Mouse (Mus musculus): ENCODE measurements around the gene Zc3hav1. TPM values are rescaled to one million over a fixed set of nuclear protein-coding genes. Genes with fewer than 3 reads are reported as not detected.

Zc3hav1 gene
- total RNA-seq, 4 experiments from 2014 or later: 13.8 to 15.5 (median 14.6) TPM

DNA sequence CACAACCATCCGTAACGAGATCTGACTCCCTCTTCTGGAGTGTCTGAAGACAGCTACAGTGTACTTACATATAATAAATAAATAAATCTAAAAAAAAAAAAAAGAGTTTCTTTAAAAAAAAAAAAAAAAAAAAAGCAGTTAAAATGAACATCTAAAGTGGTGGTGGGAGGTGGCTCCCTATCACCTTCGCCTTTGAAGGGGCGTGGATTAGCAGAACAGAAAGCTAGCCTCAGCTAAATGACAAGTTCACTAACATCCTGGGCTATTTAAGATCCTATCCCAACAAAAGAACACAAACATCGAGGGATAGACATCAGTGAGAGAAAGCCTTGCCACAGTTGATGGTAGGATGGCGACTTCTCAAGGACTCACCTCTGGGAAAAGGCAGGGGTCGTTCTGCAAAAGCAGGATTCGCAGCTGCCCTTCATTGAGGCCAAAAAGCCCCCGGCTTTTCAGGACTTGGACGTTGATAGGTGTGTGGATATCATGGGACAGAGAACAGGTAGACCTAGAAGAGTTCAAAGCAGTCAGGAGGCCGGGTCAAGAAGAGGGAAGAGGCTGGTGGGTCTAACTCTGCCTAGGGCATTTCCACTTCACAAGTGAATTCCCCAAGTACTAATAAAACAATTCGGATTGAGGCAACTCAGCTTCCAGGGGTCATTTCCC is 56.7 kb downstream of the Zc3hav1 start:
- DNase-seq (ENCODE audit: low spot score): no peak

DNA sequence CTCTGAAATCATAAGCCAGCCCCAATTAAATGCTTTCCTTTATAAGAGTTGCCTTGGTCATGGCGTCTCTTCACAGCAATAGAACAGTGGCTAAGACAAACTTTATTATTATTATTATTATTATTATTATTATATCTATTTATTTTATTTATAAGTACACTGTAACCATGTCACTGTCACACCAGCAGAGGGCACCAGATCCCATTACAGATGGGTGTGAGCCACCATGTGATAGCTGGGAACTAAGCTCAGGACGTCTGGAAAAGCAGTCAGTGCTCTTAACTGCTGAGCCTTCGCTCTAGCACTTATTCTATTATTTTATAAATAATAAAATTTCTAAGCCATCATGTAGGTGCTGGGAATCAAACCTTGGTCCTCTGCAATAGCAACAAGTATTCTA is 60.7 kb downstream of the Zc3hav1 start:
- no peak for DNase-seq (ENCODE audit: low spot score)

DNA sequence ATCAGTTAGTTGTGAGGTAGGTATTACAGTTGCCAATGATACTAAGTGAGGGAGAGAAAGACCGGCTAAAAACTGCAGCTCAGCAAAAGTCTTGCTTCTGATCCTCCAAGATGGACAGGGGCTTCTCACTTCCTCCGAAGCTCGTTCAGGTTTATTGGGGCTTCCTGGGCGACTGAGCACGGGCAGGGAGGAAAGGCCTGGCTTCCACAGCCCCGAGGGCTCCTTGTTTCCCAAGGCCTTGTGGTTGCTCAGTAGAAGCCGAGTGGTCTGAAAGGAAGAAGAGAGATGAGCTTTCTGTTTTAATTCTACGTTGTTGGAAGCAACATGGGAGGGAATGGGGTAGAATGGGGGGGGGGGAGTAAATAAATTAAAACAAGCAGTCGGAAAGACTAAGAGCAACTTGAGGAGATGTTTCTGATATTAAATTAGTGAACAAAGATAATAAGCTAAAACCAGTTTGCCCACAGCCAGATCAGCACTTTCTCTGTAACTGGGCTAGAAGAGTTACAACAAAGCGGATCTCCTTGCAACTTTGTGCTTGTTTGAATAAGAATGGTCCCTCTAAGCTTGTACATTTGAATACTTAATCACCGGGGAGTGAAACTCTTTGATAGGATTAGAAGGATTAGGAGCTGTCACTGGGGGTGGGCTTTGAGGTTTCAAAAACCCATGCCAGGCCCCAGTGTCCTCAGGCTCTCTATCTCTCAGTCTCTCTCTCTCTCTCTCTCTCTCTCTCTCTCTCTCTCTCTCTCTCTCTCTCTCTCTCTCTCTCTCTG is 61.3 kb downstream of the Zc3hav1 start:
- no peak for DNase-seq (ENCODE audit: low spot score)

DNA sequence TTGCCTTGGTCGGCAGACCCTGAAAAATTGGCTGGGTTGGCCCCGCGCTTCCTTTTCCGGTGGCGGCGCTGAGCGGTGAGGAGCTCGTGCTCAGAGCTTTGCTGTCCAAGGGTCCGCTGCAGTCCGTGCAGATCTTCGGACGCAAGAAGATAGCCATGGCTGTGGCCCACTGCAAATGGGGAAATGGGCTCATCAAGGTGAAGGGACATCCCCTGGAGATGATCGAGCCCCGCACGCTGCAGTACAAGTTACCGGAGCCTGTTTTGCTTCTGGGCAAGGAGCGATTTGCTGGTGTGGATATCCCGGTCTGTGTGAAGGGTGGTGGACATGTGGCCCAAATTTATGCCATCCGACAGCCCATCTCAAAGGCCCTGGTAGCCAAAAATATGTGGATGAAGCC is 70.0 kb downstream of the Zc3hav1 start:
- DNase-seq (ENCODE audit: low spot score): no peak

DNA sequence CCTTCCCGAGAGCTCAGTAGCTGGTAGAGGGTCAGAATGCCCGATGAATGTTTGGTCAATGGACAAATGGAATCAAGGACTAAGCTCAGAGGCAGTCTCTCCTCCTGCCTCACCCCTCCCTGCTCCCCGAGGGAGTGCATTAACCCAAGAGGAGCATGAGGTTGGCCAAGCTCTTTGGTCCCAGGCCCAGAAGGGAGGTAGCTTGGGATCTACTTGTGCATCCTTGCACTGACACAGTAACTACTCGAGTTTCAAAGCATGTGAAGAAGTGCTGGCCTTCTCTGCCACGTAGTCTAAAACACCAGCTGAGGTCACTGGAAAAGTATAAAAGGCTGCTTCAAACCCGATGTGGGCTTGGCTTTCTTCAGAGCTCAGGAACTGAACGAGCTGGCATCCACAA is 89.9 kb downstream of the Zc3hav1 start:
- no peak for DNase-seq (ENCODE audit: low spot score)

DNA sequence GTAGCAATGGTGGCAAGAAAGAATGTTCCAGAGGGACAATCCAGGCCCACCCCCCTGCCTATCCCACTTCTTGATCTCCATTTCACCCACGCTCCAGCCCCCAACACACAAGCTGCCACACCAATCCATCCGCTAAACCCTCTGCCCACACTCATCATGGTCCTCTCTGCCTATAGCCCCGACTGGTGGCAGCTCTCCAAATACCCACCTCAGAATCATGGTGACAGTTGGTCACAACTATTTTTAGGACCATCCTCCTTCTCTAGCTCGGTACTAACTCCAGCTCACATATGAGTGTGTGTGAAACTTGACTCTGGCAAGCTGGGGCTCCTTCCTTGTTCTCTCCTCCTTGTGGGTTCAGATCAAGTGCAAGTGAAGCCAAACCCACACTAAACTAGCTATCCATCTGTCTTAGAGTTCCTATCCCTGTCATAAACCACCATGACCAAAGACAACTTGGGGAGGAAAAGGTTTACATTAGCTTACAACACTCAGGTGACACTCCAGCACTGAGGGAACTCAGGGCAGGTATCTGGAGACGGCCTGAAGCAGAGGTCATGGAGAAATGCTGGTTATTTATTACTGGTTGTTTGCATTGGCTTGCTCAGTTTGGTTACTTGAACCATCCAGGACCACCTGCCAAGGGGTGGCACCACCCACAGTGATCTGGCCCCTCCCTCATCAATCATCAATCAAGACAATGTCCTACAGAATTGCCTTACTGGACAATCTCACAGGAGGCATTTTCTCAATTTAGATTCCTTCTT is 90.8 kb downstream of the Zc3hav1 start:
- DNase-seq (ENCODE audit: low spot score): no peak

DNA sequence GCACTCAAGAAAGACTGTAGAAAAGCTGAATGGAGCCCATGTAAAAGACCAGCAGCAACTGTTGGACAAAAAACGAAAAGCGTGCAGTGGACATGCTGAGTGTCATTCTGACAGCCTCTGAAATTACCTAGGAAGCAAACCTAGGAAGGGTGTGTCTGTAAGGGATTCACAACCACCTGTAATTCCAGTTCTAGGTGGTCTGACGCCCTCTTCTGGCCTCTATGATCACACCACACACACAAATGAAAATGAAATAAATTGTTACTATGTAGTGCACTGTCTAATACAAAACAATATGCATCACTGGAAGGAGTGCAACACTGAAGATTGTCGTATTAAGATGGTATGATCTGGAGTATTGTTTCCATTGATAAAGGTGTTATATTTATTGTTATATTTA is 92.5 kb downstream of the Zc3hav1 start:
- no peak for DNase-seq (ENCODE audit: low spot score)

DNA sequence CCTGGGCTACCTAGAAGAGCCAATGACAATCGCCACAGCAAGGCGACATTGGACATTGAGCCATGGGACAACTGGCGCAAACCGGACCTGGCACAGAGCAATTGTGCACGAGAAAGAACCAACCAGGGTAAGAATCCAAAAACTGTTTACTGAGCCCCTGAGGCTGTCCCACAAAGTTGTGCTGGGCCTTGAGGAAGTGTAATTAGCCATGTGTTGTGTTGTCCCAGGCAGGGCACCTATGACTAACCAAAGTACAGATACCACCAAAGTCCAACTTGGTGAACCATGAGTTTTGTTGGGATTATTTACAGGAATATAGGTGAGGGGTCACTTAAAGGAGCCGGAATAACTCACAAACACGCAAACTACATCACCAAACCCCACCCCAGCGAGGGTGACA is 96.9 kb downstream of the Zc3hav1 start:
- DNase-seq (ENCODE audit: low spot score): no peak

DNA sequence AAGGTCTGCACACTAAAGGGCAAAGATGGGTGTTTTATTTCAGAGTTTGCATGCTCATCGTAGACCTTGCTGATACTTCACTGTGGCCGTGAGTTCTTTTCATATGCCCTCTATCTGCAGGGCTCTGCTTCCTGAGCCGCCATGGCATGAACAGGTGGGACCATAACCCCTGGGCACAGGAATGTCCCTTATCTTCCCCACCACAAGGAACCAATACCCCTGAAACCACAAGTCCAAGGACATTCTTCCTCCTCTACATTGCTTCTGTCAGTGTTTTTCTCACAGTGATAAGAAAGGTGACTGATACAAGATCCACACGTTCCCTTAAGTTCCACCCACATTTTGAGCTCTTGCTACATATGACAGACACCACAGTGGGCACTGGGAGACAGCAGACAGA is 97.6 kb downstream of the Zc3hav1 start:
- DNase-seq (ENCODE audit: low spot score): no peak

DNA sequence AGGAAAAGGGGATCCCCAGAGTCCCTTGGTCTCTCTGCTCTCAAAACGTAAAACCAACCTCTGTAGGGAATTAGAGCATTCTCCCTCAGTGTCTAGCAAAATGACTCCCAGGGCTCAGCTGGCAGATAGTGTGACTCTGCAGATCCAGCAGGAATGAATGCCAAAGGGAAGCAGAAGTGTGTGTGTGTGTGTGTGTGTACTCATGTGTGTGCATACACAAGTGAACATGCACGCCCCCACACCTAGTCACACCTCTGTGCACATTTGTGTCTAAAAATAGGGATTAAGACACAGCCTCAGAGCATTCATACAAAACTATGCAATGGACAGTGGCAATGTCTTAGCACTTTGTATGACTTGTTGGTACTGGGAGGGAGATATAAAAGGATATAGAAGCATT is 98.6 kb downstream of the Zc3hav1 start:
- DNase-seq (ENCODE audit: low spot score): no peak

Other genes starting within 250 kb of the Zc3hav1 start
- not detected for gene Tmem213, start 245.3 kb downstream of the Zc3hav1 start, total RNA-seq (2022)
- gene Atp6v0a4, start 230.0 kb downstream of the Zc3hav1 start, total RNA-seq (2022): 1 to 10 TPM; 2.0 to 3.9 (median 2.2) TPM
- gene D630045J12Rik, start 100.6 kb downstream of the Zc3hav1 start, total RNA-seq (2022): 1 to 10 TPM; 1.7 to 2.1 (median 1.9) TPM
- gene Zc3hav1l, start 55.3 kb downstream of the Zc3hav1 start, total RNA-seq (2022): 1 to 10 TPM; 1.0 to 1.6 (median 1.3) TPM
- 1 to 10 TPM; 1.3 to 2.1 (median 1.8) TPM for gene Ttc26, start 26.9 kb upstream of the Zc3hav1 start, total RNA-seq (2022)
- gene Ubn2, start 79.3 kb upstream of the Zc3hav1 start, total RNA-seq (2022): 10 to 100 TPM; 18.4 to 25.2 (median 21.4) TPM
- 100 to 1,000 TPM; 234 to 298 (median 248) TPM for gene Fmc1, start 178.9 kb upstream of the Zc3hav1 start, total RNA-seq (2022)
- 100 to 1,000 TPM in 1 of 4 experiments, 10 to 100 TPM in 3; 84.5 to 120 (median 91.4) TPM for gene Luc7l2, start 196.7 kb upstream of the Zc3hav1 start, total RNA-seq (2022)

Data from heart, adult 8-10 months (tissue).